Mouse (Mus musculus) heart, postnatal 0 days (tissue): ENCODE data around the gene Parva.

ENCODE experiments used
- CTCF ChIP-seq: IDR thresholded peaks from 2 replicates; pipeline ENCODE4 v1.5.1; 2016; ENCODE audit warnings: antibody characterized with exemption, control low read depth, low read depth
- EP300 ChIP-seq: IDR thresholded peaks from 2 replicates; pipeline ENCODE4 v1.6.1; 2016; ENCODE audit warnings: antibody characterized with exemption, low read depth

DNA sequence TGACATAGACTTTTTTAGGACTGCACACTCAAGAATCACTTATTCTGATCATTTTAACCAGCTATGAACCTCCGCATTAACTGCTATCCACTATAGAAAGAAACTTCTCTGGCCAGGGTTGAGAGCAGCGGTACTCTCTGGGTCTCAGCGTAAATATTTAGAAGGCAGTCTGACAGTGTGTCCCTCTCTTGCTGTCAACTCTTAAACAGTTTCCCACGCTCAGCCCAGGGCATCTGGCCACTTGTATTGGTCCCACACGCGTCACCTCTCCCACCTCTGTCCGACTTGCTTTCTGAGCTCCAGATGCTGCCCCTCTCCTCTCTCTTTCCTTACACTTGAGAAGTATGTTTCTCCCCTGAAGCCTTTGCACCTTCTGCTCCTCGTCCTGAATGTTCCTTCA is 81.8 kb downstream of the Parva start:
- no peak for TF ChIP-seq CTCF
- TF ChIP-seq EP300, result no peak
